Mouse (Mus musculus) embryonic facial prominence, embryonic 12.5 days (tissue): Measurements from ENCODE around the gene Arhgef10l. TPM values are rescaled to one million over a fixed set of nuclear protein-coding genes. Genes with fewer than 3 reads are reported as not detected.

Source experiments
- ATAC-seq: fragments of 200-750 bp; cut with Nextera tagmentation; 2 replicates; pipeline ENCODE4 v1.8.0; 2017; ENCODE audit not compliant: insufficient number of reproducible peaks, insufficient read depth, low FRiP score, low TSS enrichment
- H3K27ac ChIP-seq: fragments of 300-500 bp; sonication (generic); 2 replicates; pipeline ENCODE4 v1.5.1; 2016; ENCODE audit warnings: mild to moderate bottlenecking
- H3K27me3 ChIP-seq: fragments of 300-500 bp; sonication (generic); 2 replicates; pipeline ENCODE4 v1.6.1; 2016; ENCODE audit warnings: mild to moderate bottlenecking, moderate library complexity
- H3K36me3 ChIP-seq: fragments of 300-500 bp; sonication (generic); 2 replicates; pipeline ENCODE4 v1.6.1; 2016; ENCODE audit warnings: mild to moderate bottlenecking
- H3K4me1 ChIP-seq: fragments of 300-500 bp; sonication (generic); 2 replicates; pipeline ENCODE4 v1.6.1; 2016
- H3K4me2 ChIP-seq: fragments of 300-500 bp; sonication (generic); replicated peaks from 2 replicates; pipeline ENCODE4 v1.6.1; 2016; ENCODE audit warnings: mild to moderate bottlenecking, moderate library complexity
- H3K4me3 ChIP-seq: fragments of 300-500 bp; sonication (generic); 2 replicates; pipeline ENCODE4 v1.5.1; 2016; ENCODE audit warnings: mild to moderate bottlenecking
- H3K9ac ChIP-seq: fragments of 300-500 bp; sonication (generic); 2 replicates; pipeline ENCODE4 v1.6.1; 2016; ENCODE audit warnings: mild to moderate bottlenecking, moderate library complexity
- H3K9me3 ChIP-seq: fragments of 300-500 bp; sonication (generic); 2 replicates; pipeline ENCODE4 v1.6.1; 2016; ENCODE audit warnings: mild to moderate bottlenecking, moderate library complexity
- WGBS: fragments of 180-500 bp; shearing (Covaris S2); methylation state at CpG from one replicate; pipeline ENCODE4 v1.1.7; 2016; 5-methylcytosine and 5-hydroxymethylcytosine counted together
- polyA plus RNA-seq: library from polyadenylated mRNA; unstranded; fragments of >200 nt; fragmentation: Nextera tagmentation; extraction: Ambion mirVana; gene quantifications from 2 replicates; pipeline ENCODE4 v1.2.1, GENCODE M21; 2016

Arhgef10l gene
- polyA plus RNA-seq, 1 experiment from 2014 or later = 17.4 TPM

DNA sequence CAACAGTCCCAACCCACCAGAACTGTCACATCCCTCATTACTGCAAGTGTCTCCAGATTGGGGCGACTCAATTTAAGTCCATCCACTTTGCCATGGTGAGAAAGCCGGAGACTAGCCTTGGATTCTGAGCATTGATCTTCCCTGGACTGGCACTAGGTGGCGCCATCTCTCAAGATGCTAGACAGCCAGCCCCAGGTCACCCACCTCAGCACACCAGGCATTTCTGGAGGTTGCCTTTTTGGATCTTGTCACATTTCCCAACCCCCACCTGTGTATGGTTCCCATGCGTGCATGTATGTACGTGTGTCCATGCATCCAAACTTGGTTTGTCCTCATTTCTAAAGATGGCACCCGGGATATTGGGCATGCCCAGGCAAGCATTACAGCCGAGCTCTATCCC is 110.5 kb downstream of the Arhgef10l start:
- peaks cover 67% of the 10 kb centered on the region for H3K36me3 ChIP-seq
- ATAC-seq = no peak

DNA sequence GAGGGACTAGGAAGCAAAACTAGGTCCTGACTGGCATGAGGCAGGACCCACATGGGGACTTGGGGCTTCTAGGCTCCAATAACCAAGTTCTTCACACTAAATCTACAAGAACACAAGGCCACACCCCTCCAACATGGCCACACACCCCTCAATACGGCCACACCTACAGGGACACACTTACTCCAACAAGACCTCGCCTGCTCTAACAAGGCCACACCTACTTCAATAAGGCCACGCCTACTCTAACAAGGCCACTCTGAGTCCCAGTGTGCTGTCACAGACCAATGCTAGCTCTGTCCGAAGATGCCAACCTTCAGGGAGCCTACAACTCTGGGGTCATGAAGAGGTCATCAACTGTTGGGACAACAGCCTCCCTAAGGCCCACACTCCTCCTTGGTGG is 111.3 kb downstream of the Arhgef10l start:
- Histone ChIP-seq H3K27me3 (no peaks in the 10 kb centered on the region), H3K9ac (no peak overlapping the region), H3K9me3 (no peaks in the 10 kb centered on the region), H3K4me1 (no peaks in the 10 kb centered on the region), H3K4me2 (no peak overlapping the region), H3K4me3 (no peak overlapping the region), H3K36me3 (peaks cover 67% of the 10 kb centered on the region), H3K27ac (no peak overlapping the region)
- no peak for ATAC-seq
- WGBS = 75% methylated on average over 4 of the region's 4 CpGs

More for the DNA sequence above, 110.5 kb downstream of the Arhgef10l start:
- H3K27ac ChIP-seq = no peak overlapping the region
- H3K4me2 ChIP-seq = no peak overlapping the region
- H3K9me3 ChIP-seq = no peaks in the 10 kb centered on the region
- H3K27me3 ChIP-seq = no peaks in the 10 kb centered on the region
- H3K4me3 ChIP-seq = no peak overlapping the region
- WGBS = 50% methylated on average over 7 of the region's 7 CpGs
- no peak overlapping the region for H3K9ac ChIP-seq
- H3K4me1 ChIP-seq = no peaks in the 10 kb centered on the region

GRCm38 (mm10) chr4:140551766-140552165 is 114.0 kb downstream of the Arhgef10l start:
- Histone ChIP-seq H3K4me1 (no peaks in the 10 kb centered on the region), H3K4me3 (no peak overlapping the region), H3K9ac (no peak overlapping the region), H3K27ac (no peak overlapping the region), H3K27me3 (no peaks in the 10 kb centered on the region), H3K9me3 (no peaks in the 10 kb centered on the region), H3K36me3 (peaks cover 57% of the 10 kb centered on the region), H3K4me2 (no peak overlapping the region)
- ATAC-seq = no peak
- whole genome bisulfite sequencing = 93% methylated on average over 17 of the region's 17 CpGs

DNA sequence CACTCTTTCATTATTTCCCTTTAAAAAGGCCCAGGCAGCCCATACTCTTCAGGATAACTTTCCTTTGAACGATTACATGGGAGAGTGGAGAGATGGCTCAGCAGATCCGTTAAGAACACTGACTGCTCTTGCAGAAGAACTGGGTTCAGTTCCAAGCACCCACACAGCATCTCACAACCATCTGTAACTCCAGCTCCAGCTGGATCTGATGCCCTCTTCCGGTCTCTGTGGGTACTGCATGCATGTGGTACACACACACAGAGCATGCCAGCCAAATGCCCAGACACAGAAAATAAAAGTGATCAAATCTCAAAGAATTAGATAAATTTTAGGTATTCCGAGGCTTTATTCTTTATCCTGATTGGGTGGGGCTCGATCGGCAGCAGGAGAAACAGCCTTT is 115.1 kb downstream of the Arhgef10l start:
- no peak for ATAC-seq
- 96% methylated on average over 6 of the region's 6 CpGs for WGBS
- peaks cover 58% of the 10 kb centered on the region for H3K36me3 ChIP-seq

GRCm38 (mm10) chr4:140549975-140550374 is 115.8 kb downstream of the Arhgef10l start:
- no peak for ATAC-seq

More for the DNA sequence above, 115.1 kb downstream of the Arhgef10l start:
- Histone ChIP-seq H3K4me1 (no peaks in the 10 kb centered on the region), H3K9me3 (no peaks in the 10 kb centered on the region), H3K9ac (no peak overlapping the region), H3K4me2 (no peak overlapping the region), H3K4me3 (no peak overlapping the region), H3K27ac (no peak overlapping the region), H3K27me3 (no peaks in the 10 kb centered on the region)

DNA sequence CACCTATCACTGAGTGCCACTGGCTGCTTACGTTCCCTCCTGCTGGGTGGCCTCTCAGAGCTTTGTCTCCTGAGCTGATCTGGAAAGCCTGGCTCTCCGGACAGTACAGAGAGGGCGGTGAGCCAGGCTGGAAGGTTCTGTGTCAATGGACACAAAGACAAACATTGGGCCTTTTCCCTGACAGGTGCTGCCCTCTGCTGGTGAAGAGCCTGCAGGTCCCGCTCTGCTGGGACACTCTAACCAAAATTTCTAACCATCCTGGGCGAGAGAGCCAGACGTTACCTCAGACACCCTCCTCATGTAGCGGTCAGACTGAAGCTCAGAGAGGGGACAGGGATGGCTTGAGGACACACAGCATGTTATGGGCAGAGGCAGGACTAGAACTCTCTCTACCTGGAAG is 118.3 kb downstream of the Arhgef10l start:
- Histone ChIP-seq H3K4me2 (no peak overlapping the region), H3K36me3 (peaks cover 58% of the 10 kb centered on the region), H3K4me3 (no peak overlapping the region), H3K27ac (no peak overlapping the region), H3K9me3 (no peaks in the 10 kb centered on the region), H3K27me3 (no peaks in the 10 kb centered on the region), H3K4me1 (no peaks in the 10 kb centered on the region), H3K9ac (no peak overlapping the region)
- no peak for ATAC-seq
- WGBS = 35% methylated on average over 7 of the region's 7 CpGs

More at GRCm38 (mm10) chr4:140549975-140550374, 115.8 kb downstream of the Arhgef10l start:
- H3K9ac ChIP-seq = no peak overlapping the region
- H3K36me3 ChIP-seq = peaks cover 55% of the 10 kb centered on the region
- H3K9me3 ChIP-seq = no peaks in the 10 kb centered on the region
- H3K4me1 ChIP-seq = no peaks in the 10 kb centered on the region
- 81% methylated on average over 12 of the region's 12 CpGs for WGBS
- H3K4me3 ChIP-seq = no peak overlapping the region
- H3K27me3 ChIP-seq = no peaks in the 10 kb centered on the region
- H3K27ac ChIP-seq = no peak overlapping the region
- H3K4me2 ChIP-seq = no peak overlapping the region

- no peak for ATAC-seq
- peaks cover 51% of the 10 kb centered on the region for H3K36me3 ChIP-seq
- no peaks in the 10 kb centered on the region for H3K27me3 ChIP-seq
- no peak overlapping the region for H3K27ac ChIP-seq
- WGBS = 35% methylated on average over 11 of the region's 11 CpGs
- no peaks in the 10 kb centered on the region for H3K9me3 ChIP-seq
- no peak overlapping the region for H3K4me2 ChIP-seq
- H3K4me1 ChIP-seq = no peaks in the 10 kb centered on the region
- H3K9ac ChIP-seq = no peak overlapping the region
- H3K4me3 ChIP-seq = no peak overlapping the region
Measured at GRCm38 (mm10) chr4:140539125-140539524, 126.7 kb downstream of the Arhgef10l start.

- Histone ChIP-seq H3K4me2 (no peak overlapping the region), H3K36me3 (peaks cover 47% of the 10 kb centered on the region), H3K27me3 (no peaks in the 10 kb centered on the region), H3K4me1 (no peaks in the 10 kb centered on the region), H3K27ac (no peak overlapping the region), H3K9ac (no peak overlapping the region), H3K9me3 (no peaks in the 10 kb centered on the region), H3K4me3 (no peak overlapping the region)
- 68% methylated on average over 5 of the region's 5 CpGs for WGBS
- ATAC-seq = no peak
Measured at GRCm38 (mm10) chr4:140537561-140538021, 128.2 kb downstream of the Arhgef10l start.

DNA sequence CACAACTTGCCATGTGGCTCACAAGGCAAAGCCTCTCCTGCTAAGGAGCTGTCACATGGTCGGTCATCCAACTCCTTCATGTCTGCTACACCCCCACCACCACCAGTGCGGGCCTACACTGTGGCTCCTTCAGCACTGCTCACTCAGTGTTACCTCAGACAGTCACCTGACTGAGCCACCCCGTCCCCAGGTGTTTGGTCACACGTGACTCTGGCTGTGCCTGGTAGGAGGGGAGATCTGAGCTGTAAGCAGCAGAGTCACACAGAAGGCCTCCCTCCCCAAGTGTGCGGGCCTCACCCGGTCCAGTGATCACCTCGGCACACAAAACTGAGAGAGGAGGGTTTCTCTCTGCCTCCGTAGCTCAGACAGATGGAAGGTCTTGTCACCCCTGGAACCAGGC is 130.5 kb downstream of the Arhgef10l start:
- Histone ChIP-seq H3K4me3 (no peak overlapping the region), H3K36me3 (peaks cover 42% of the 10 kb centered on the region), H3K27ac (no peak overlapping the region), H3K4me2 (no peak overlapping the region), H3K27me3 (no peaks in the 10 kb centered on the region), H3K9ac (no peak overlapping the region), H3K4me1 (no peaks in the 10 kb centered on the region), H3K9me3 (no peaks in the 10 kb centered on the region)
- no peak; the same call in 1 of the 2 replicates for ATAC-seq
- WGBS = 85% methylated on average over 8 of the region's 8 CpGs

DNA sequence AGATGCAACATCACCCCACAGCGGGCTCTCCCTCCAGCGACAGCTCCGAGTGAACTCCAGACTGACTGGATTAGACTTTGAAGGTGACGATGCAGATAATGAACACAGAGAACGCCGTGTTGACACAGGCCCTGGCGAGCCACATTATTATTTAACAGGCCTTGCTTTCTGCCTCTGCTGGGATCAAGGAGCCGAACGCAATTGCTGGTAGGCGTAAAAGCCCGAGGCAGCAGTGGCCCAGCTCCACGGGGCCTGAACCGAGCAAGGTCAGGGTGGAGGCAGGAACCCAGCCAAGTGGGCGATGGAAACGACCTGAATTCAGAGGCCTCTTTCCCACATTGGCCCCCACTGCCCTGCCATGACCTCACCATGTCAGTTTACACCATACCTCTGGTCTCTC is 133.5 kb downstream of the Arhgef10l start:
- Histone ChIP-seq H3K4me2 (no peak overlapping the region), H3K36me3 (peaks cover 38% of the 10 kb centered on the region), H3K4me1 (no peaks in the 10 kb centered on the region), H3K27ac (no peak overlapping the region), H3K4me3 (no peak overlapping the region), H3K9ac (no peak overlapping the region), H3K9me3 (no peaks in the 10 kb centered on the region), H3K27me3 (no peaks in the 10 kb centered on the region)
- WGBS = 48% methylated on average over 15 of the region's 15 CpGs
- ATAC-seq = no peak

- 42% methylated on average over 9 of the region's 9 CpGs for WGBS
- Histone ChIP-seq H3K27ac (no peak overlapping the region), H3K36me3 (peaks cover 26% of the 10 kb centered on the region), H3K27me3 (no peaks in the 10 kb centered on the region), H3K4me2 (no peak overlapping the region), H3K4me3 (no peak overlapping the region), H3K9ac (no peak overlapping the region), H3K4me1 (no peaks in the 10 kb centered on the region), H3K9me3 (no peaks in the 10 kb centered on the region)
- no peak for ATAC-seq
Measured at GRCm38 (mm10) chr4:140531024-140531423, 134.8 kb downstream of the Arhgef10l start.

DNA sequence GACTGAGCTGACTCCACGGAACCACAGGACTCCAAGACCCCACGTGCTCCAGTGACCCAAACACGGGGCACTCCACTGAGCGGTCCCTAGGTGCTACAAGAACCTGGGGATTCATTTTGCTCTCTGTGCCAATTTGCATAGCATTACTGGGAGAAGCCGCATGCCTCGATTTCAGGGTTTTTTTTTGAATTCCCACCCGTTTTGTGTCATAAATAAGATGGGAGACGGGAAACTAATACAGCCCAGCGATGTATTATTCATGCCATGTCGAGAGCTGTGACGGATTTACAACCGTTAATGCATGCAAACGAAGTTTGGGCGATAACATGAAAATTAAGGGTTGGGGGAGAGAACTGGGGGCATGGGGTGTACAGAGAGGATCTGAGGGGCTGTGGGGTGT is 136.1 kb downstream of the Arhgef10l start:
- no peak overlapping the region for H3K27ac ChIP-seq
- ATAC-seq = no peak
- WGBS = 86% methylated on average over 14 of the region's 14 CpGs
- H3K4me2 ChIP-seq = no peak overlapping the region
- no peaks in the 10 kb centered on the region for H3K27me3 ChIP-seq
- peaks cover 16% of the 10 kb centered on the region for H3K36me3 ChIP-seq
- H3K4me1 ChIP-seq = no peaks in the 10 kb centered on the region
- no peak overlapping the region for H3K4me3 ChIP-seq
- H3K9me3 ChIP-seq = no peaks in the 10 kb centered on the region
- no peak overlapping the region for H3K9ac ChIP-seq

- Histone ChIP-seq H3K36me3 (peaks cover 5% of the 10 kb centered on the region; the same call in 1 of the 2 replicates), H3K9ac (no peak overlapping the region), H3K27me3 (no peaks in the 10 kb centered on the region), H3K27ac (no peak overlapping the region), H3K4me2 (no peak overlapping the region), H3K9me3 (no peaks in the 10 kb centered on the region), H3K4me3 (no peak overlapping the region), H3K4me1 (no peaks in the 10 kb centered on the region)
- ATAC-seq = no peak
- 84% methylated on average over 5 of the region's 5 CpGs for WGBS
Measured at GRCm38 (mm10) chr4:140528443-140528842, 137.4 kb downstream of the Arhgef10l start.
